Mouse (Mus musculus) cortical plate, adult 2 months (tissue): Measurements from ENCODE around the gene St8sia4. TPM values are rescaled to one million over a fixed set of nuclear protein-coding genes. Genes with fewer than 3 reads are reported as not detected.

Experiments
- H3K27ac ChIP-seq: fragments of 200-500 bp; 2 replicates; pipeline ENCODE4 v1.5.1; 2012; ENCODE audit warnings: low read length, control low read depth, inconsistent platforms; ENCODE audit not compliant: insufficient read depth
- H3K4me1 ChIP-seq: fragments of 200-500 bp; 2 replicates; pipeline ENCODE4 v1.6.1; 2011; ENCODE audit warnings: low read length; ENCODE audit not compliant: control insufficient read depth, insufficient read depth
- H3K4me3 ChIP-seq: fragments of 200-500 bp; 2 replicates; pipeline ENCODE4 v1.5.1; 2011; ENCODE audit warnings: mild to moderate bottlenecking, low read length, control low read depth; ENCODE audit not compliant: insufficient read depth
- CTCF ChIP-seq: fragments of 200-500 bp; IDR thresholded peaks from 2 replicates; pipeline ENCODE4 v1.5.1; 2011; ENCODE audit warnings: mild to moderate bottlenecking, control low read depth, low read length; ENCODE audit not compliant: insufficient read depth; ENCODE audit errors: extremely low read depth
- POLR2A ChIP-seq: fragments of 200-500 bp; IDR thresholded peaks from 2 replicates; pipeline ENCODE4 v1.6.1; 2011; ENCODE audit warnings: mild to moderate bottlenecking, low read length, control low read depth; ENCODE audit not compliant: insufficient read depth; ENCODE audit errors: extremely low read depth
- polyA plus RNA-seq: library from polyadenylated mRNA; depleted of rRNA; stranded (reverse); fragments of >200 nt; gene quantifications from 2 replicates; pipeline ENCODE4 v1.2.3, GENCODE M21; 2012

St8sia4 gene
- polyA plus RNA-seq, 1 experiment, result 3.9 TPM

DNA sequence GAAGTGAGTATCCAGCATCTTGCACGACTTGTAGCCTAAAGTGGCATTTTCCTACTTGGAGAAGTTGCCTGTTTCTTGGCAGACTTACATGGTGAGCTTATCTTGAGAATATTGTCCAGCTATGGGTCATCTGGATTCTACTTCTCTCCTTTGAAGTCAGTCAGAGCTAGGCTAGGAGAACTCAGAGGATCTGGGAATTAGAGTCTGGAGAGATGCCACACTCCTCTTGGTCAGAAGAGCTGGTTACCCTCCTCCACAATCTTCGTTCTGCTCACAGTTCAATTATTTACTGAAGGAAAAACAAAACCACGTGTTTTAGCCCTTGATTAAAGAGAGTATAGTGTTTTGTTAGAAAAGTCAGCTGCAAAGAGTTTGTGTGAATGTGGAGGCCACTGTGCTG, 125.9 kb downstream of the St8sia4 start:
- TF ChIP-seq POLR2A, result no peak
- no peak for TF ChIP-seq CTCF

More for the DNA sequence above, 125.9 kb downstream of the St8sia4 start:
- no peaks in the 10 kb centered on the region for H3K4me1 ChIP-seq
- H3K4me3 ChIP-seq, result no peak overlapping the region
- no peak overlapping the region for H3K27ac ChIP-seq
